Mouse (Mus musculus) G1E (cell line): ENCODE results near the gene Sdccag8. TPM values are rescaled to one million over a fixed set of nuclear protein-coding genes. Genes with fewer than 3 reads are reported as not detected.
A peak's percentile ranks its signal among the peaks of the same experiment; 100 is the strongest.

Experiments used
- ATAC-seq: 2 replicates; pipeline ENCODE4 v1.8.0; 2016; ENCODE audit warnings: mild to moderate bottlenecking; ENCODE audit not compliant: insufficient number of reproducible peaks, poor library complexity, low FRiP score, severe bottlenecking; ENCODE audit errors: extremely low read depth
- DNase-seq: peaks from one replicate; pipeline ENCODE4 v3.0.0; 2012; ENCODE audit warnings: low spot score
- H3K27me3 ChIP-seq: 2 replicates; pipeline ENCODE4 v1.6.1; 2012; ENCODE audit warnings: mild to moderate bottlenecking, low read length, inconsistent platforms; ENCODE audit not compliant: insufficient read depth
- H3K36me3 ChIP-seq: replicated peaks from 2 replicates; pipeline ENCODE3; 2012; ENCODE audit warnings: mild to moderate bottlenecking, inconsistent platforms
- H3K4me1 ChIP-seq: 2 replicates; pipeline ENCODE4 v1.6.1; 2012; ENCODE audit warnings: low read depth, low read length, inconsistent platforms, mixed read lengths; ENCODE audit not compliant: insufficient read depth
- H3K4me3 ChIP-seq: 2 replicates; pipeline ENCODE4 v1.5.1; 2012; ENCODE audit warnings: low read depth, mild to moderate bottlenecking, inconsistent platforms, low read length, moderate library complexity, mixed read lengths
- H3K9me3 ChIP-seq: replicated peaks from 2 replicates; pipeline ENCODE4 v1.6.1; 2012; ENCODE audit warnings: inconsistent platforms
- CTCF ChIP-seq: IDR thresholded peaks from 2 replicates; pipeline ENCODE4 v1.5.1; 2012; ENCODE audit warnings: low read depth, low read length, inconsistent platforms, mixed read lengths
- GATA1 ChIP-seq: IDR thresholded peaks from 2 replicates; pipeline ENCODE4 v1.6.1; 2012; ENCODE audit warnings: borderline replicate concordance, low read length, inconsistent platforms, mixed read lengths
- GATA2 ChIP-seq: IDR thresholded peaks from 2 replicates; pipeline ENCODE4 v1.6.1; 2012; ENCODE audit warnings: low read depth, low read length, inconsistent platforms, borderline replicate concordance
- POLR2AphosphoS5 ChIP-seq: IDR thresholded peaks from 2 replicates; pipeline ENCODE4 v1.6.1; 2012; ENCODE audit warnings: low read depth, low read length, inconsistent platforms; ENCODE audit not compliant: insufficient replicate concordance
- TAL1 ChIP-seq: conservative IDR thresholded peaks from 2 replicates; pipeline ENCODE4 v1.6.1; 2012; ENCODE audit warnings: low read depth, low read length, inconsistent platforms, mixed read lengths
- polyA plus RNA-seq: library from polyadenylated mRNA; stranded (reverse); fragments of >175 nt; gene quantifications from 2 replicates; pipeline ENCODE4 v1.2.3, GENCODE M21; 2012
- total RNA-seq, 2 experiments: library from RNA; stranded (forward) in 1 of 2; stranded (reverse) in 1 of 2; fragments of 200-1000 nt in 1 of 2; fragments of >200 nt in 1 of 2; fragmentation: Nextera tagmentation in 1 of 2; gene quantifications; 2 replicates each; pipeline ENCODE4 v1.2.3; 2014 to 2017

Gene Sdccag8
- 11.9 and 12.5 TPM in 2 replicates for total RNA-seq (2014; fragmentation: Nextera tagmentation)
- total RNA-seq (2017) = 19.9 and 20.2 TPM in 2 replicates
- polyA plus RNA-seq = 2.2 TPM in 2 replicates

DNA sequence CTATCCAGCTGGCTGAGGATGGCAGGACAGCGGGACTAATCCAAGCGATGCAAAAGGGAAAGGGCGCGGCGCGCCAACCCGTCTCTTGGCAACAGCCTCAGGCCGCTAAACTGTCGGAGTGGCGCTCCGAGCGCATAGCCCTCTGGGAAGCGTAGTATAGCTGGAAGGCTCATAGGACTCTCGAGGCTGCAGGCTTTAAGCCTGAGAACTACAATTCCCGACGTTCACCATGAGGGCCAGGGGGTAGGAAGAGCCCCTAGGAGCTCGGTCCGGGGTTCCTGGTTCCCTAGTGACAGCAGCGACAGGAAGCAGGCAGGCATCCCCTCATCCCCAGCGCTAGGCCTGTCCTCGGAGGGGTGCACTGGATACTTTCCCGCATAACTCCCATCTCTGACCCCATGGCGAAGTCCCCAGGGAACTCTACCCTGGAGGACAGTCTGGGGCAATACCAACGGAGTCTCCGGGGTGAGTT is at the start of gene Sdccag8:
Gene Sdccag8 (plus strand): TSS at position 70 of the 472 bp plus-strand sequence.
- TF ChIP-seq POLR2AphosphoS5 (no peak), GATA1 (no peak), GATA2 (no peak), TAL1 (no peak), CTCF (no peak)
- Histone ChIP-seq H3K36me3 (peaks cover 14% of the 10 kb centered on the region), H3K4me3 (peak within 1 kb of the TSS; percentile 93), H3K4me1 (peaks cover 22% of the 10 kb centered on the region), H3K27me3 (no peaks in the 10 kb centered on the region), H3K9me3 (no peaks in the 10 kb centered on the region)
- ATAC-seq = peak; percentile 89
- peak; percentile 72 for DNase-seq

DNA sequence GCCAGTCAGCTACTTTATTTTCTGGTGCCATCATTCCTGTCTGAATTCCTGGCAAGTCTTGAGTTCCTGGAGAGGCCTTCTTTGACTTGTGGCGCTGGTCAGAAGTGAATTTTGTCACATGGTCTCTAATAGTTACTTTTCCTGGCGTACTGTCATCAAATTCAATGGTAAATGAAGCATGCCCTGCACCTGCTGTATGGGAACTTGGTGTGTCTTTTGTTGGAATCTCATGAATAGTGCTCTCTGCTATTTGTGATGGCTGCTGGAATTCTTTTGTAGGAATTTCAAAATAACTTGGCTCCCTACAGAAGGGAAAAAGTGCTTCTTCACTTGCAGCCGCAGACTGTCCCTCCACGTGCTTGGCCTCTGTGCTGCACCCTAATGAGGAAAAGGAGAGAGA is 39.9 kb upstream of the Sdccag8 start:
- H3K27me3 ChIP-seq = no peaks in the 10 kb centered on the region
- no peaks in the 10 kb centered on the region for H3K9me3 ChIP-seq
- H3K4me1 ChIP-seq = no peaks in the 10 kb centered on the region
- TF ChIP-seq CTCF (no peak), GATA1 (no peak), POLR2AphosphoS5 (no peak), TAL1 (no peak), GATA2 (no peak)
- peaks cover 53% of the 10 kb centered on the region for H3K36me3 ChIP-seq
- H3K4me3 ChIP-seq = no peak overlapping the region
- ATAC-seq (no peak), DNase-seq (no peak)

DNA sequence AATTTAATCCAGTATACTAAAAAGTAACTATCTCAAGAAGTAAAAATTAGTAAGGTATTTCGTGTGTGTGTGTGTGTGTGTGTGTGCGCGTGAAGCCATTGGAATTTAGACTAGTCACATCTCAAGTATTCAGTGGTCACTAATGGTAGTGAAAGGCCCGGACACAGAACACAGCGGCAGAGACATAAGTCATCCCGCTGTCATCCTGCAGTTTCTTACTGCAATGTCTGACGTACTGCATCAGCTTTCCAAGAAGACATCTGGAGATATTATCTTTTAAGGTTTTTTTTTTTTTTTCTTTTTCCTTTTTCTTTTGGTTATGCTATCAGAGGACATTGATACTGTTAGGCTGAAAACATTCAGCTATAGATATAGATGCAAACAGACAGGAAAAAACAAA is 25.1 kb upstream of the Sdccag8 start:
- DNase-seq (no peak), ATAC-seq (no peak)
- H3K36me3 ChIP-seq = peaks cover 51% of the 10 kb centered on the region
- no peak overlapping the region for H3K4me3 ChIP-seq
- H3K4me1 ChIP-seq = peaks cover 5% of the 10 kb centered on the region; the same call in 1 of the 2 replicates
- TF ChIP-seq CTCF (no peak), TAL1 (no peak), POLR2AphosphoS5 (no peak)
- H3K9me3 ChIP-seq = no peaks in the 10 kb centered on the region
- no peaks in the 10 kb centered on the region for H3K27me3 ChIP-seq

DNA sequence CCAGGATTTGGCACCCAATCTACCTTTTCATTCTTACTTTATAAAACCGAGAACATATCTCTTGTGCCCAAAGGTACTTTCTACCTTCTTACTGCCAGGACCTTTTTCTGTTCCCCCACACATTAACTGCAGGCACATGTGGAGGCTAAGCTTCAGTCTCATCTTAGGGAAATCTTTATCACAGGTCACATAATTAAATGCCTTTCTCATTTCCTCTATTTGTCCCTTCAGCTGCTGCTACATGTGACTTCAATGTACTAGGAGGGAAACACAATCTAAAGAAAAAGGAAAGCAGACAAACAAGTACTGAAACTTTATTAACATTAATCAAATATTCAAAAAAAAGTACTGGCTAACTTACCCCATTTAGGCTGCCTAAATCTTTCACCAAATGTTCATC is 22.3 kb upstream of the Sdccag8 start:
- H3K9me3 ChIP-seq = no peaks in the 10 kb centered on the region
- DNase-seq (no peak), ATAC-seq (no peak)
- H3K4me3 ChIP-seq = no peak overlapping the region
- TF ChIP-seq GATA2 (no peak), CTCF (no peak), GATA1 (no peak), TAL1 (no peak), POLR2AphosphoS5 (no peak)
- peaks cover 43% of the 10 kb centered on the region for H3K36me3 ChIP-seq
- no peaks in the 10 kb centered on the region for H3K27me3 ChIP-seq
- peaks cover 10% of the 10 kb centered on the region; the same call in 1 of the 2 replicates for H3K4me1 ChIP-seq

DNA sequence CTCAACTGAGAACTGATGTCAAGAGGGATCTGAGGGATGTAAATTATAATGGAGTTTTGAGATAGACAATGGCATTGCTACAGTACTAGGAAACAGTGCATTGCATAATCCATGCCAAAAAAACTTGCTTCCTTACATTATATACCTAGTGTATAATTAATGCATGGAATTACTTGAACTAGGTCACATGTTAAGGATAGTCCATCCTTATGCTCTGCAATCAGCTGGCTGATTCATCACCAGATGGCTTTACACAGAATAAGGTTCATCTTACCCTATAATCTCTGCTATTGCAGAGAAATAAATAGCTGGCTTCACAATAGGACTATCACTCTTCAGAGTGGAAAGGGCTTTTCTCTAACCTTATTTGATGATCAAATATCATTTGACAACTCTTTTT is 15.8 kb upstream of the Sdccag8 start:
- H3K36me3 ChIP-seq = peaks cover 25% of the 10 kb centered on the region
- no peak overlapping the region for H3K4me3 ChIP-seq
- H3K9me3 ChIP-seq = no peaks in the 10 kb centered on the region
- ATAC-seq (no peak), DNase-seq (no peak)
- no peak for TF ChIP-seq GATA2
- no peaks in the 10 kb centered on the region for H3K27me3 ChIP-seq
- H3K4me1 ChIP-seq = peaks cover 7% of the 10 kb centered on the region; the same call in 1 of the 2 replicates

DNA sequence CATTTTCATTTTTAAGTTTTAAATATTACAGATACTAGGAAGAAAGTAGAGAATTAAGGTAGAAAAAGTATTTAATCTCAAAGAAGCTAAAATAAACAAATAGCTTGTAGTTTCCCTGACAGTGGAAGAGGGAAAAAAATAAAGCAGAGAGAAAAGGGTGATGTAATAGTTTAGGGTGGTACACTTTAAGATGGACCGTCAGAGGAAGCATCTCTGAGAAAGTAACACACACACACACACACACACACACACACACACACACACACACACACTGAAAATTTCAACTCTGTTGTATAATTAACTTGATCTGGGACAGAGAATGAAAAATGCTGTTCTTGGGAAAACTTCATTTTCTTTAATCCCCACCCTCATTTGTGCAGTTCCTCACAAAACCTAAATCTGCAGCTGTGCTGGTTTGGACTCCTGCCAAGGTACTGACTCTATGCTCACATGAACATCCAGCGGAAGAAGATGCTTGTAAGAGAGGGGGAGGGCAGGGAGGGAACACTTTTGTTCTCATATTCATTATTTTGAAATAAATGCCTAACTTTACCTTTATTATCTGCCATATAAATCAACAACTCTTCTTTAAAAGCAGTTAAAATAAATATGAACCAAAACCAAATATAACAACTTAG is 13.6 kb upstream of the Sdccag8 start:
- no peaks in the 10 kb centered on the region for H3K9me3 ChIP-seq
- no peak overlapping the region for H3K4me3 ChIP-seq
- no peaks in the 10 kb centered on the region for H3K27me3 ChIP-seq
- peaks cover 33% of the 10 kb centered on the region for H3K36me3 ChIP-seq
- no peak for DNase-seq
- ATAC-seq = peak; percentile 42; the same call in 1 of the 2 replicates
- peaks cover 2% of the 10 kb centered on the region; the same call in 1 of the 2 replicates for H3K4me1 ChIP-seq
- TF ChIP-seq CTCF (no peak), TAL1 (no peak), GATA1 (no peak)

DNA sequence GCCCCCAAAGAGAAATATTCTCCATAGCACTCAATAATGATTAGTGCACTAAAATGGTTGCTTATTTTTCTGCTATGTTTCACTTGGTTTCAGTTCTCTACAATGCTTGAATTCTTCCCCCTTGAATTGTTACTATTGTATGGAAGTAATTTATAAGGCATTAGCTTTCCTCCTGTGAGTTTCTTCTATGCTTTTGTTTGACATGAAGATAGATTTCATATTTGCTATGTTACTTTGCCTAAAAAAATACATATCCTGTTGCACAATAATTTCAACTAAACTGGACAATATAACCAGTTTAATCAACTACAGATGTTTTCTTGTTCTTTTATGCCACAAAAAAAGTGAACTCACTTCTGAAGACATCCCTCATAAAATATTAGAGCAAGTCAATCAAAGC is 4.3 kb upstream of the Sdccag8 start:
- peaks cover 8% of the 10 kb centered on the region for H3K36me3 ChIP-seq
- peaks cover 8% of the 10 kb centered on the region for H3K4me1 ChIP-seq
- TF ChIP-seq GATA1 (no peak), TAL1 (no peak)
- H3K9me3 ChIP-seq = no peaks in the 10 kb centered on the region
- H3K4me3 ChIP-seq = no peak overlapping the region
- ATAC-seq (no peak), DNase-seq (no peak)
- no peaks in the 10 kb centered on the region for H3K27me3 ChIP-seq
